Mouse (Mus musculus): ENCODE data around the gene Nudc. TPM values are rescaled to one million over a fixed set of nuclear protein-coding genes. Genes with fewer than 3 reads are reported as not detected.
A peak's percentile ranks its signal among the peaks of the same experiment; 100 is the strongest.
"Not testable (repeated sequence)": the region's sequence is repeated elsewhere in the genome, so short reads cannot be mapped to it uniquely, and the experiment has no call there.

The Nudc gene
- total RNA-seq, 2 experiments from 2014 or later, result 53.3 to 62.3 TPM

GRCm38 (mm10) chr4:133536652-133537051, 9.1 kb downstream of the Nudc start:
- DNase-seq, result no peak

GRCm38 (mm10) chr4:133536081-133536480, 9.7 kb downstream of the Nudc start:
- DNase-seq, result no peak

DNA sequence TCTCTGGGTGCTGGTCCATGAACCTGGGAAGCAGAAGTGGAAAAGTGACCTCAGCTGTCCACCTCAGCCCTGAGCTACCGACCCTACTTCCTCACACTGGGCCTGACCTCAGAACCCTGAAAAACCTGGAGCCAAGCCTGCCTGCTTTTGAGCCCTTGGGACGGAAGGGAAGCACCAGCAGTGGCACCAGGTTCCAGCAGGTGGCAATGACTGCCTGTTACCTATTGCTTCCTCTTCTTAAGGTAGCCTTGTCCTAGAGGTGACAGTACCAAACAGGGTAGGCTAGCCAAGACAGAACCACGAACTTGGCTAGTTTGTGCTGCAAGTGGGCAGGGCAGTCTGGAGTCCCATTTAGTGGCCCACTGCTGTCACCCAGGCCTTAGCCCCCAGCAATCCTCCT, 13.0 kb downstream of the Nudc start:
- DNase-seq, result no peak

- no peak for DNase-seq
Measured at GRCm38 (mm10) chr4:133527788-133528187, 18.0 kb downstream of the Nudc start.

DNA sequence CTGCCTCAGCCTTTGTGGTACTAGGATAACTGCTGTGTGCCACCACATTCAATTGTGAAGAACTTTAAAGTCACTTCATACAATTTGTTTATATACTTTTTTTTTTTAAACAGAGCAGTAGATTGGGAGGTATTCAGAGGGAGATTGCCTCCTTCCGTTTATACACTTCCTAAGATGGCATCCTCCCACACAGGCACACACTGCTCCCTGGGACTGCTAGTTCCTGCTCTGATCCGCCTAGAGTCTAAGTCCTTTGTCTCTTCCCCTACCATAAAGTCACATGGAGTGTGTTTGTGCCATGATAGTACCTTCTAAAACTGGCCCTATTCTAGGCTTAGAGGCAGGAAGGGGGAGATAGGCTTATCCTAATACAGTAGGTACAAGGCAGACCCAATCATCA, 24.3 kb downstream of the Nudc start:
- DNase-seq, result no peak

- no peak for DNase-seq
Measured at GRCm38 (mm10) chr4:133519369-133519665, 26.5 kb downstream of the Nudc start.

DNA sequence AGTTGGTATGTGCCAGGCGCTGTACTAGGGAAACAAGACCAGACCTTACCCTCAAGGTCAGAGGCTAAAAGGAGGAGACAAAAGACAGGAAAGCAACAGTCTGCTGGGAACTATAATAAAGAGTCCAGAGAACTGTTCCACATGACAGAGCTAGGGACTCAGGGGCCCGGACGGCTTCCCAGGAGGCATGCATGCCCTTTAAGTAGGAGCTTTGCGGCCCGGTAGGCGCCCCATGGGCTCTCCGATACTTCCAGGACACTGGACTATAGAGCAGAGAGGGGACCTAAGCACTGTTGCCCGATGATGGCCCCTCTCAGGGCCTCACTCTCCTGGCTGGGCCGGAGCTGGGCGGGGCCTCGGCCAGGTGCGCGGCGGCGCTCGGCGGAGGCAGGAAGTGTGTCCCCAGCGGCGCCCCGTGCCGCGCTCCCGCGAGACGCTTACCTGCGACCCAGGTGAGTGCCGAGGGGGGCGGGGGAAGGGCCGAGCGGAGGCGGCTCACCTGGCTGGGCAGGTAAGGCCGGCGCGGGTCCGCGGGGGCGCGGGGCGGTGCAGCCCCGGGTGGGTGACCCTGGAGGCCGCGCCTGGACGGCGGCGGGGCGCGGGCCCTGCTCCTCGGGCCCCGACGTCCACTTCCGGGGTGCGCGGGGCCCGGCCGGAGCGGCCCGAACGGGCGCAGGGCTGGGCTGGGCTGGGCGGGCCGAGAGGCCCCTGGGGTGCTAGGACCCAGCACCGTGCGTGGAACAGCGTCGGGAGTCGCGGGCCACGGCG, 27.0 kb downstream of the Nudc start, which contains the start of gene Kdf1:
Kdf1 (plus strand) TSS at position 363 of the 768 bp plus-strand sequence.
- no peak for DNase-seq

- DNase-seq, result peak; percentile 65
Measured at GRCm38 (mm10) chr4:133512972-133513371, 32.8 kb downstream of the Nudc start.

DNA sequence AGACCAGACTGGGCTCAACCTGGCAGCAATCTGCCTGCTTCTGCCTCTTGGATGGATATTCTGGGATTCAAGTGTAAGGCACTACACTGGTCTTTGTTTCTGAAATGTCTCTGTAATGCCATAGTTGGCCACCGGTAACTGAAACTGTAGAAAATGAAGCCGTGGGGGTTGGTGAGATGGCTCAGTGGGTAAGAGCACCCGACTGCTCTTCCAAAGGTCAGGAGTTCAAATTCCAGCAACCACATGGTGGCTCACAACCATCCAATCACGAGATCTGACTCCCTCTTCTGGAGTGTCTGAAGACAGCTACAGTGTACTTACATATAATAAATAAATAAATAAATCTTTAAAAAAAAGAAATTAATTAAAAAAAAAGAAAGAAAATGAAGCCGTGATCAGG, 33.3 kb downstream of the Nudc start:
- DNase-seq, result not testable (repeated sequence)

DNA sequence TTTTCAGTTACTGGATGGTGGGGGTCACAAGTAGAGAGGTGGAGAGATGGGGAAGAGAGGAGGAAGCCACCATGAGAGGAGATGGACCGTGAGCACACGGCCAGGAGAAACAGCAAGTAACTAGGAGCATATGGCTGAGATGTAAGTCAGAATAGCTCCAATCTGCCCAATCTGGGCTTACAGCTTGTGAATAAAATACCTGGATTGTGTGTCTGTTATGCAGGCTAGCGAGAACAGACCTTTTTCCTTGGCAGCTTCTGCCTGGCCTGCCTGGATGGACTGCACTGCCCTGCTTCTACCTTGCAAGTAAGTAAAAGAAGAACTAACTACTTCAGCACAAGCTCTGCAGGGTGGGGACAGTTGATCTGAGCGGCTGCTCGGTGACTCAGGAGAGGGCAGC, 34.7 kb downstream of the Nudc start:
- DNase-seq, result no peak

- no peak for DNase-seq
Measured at GRCm38 (mm10) chr4:133508990-133509389, 36.8 kb downstream of the Nudc start.

DNA sequence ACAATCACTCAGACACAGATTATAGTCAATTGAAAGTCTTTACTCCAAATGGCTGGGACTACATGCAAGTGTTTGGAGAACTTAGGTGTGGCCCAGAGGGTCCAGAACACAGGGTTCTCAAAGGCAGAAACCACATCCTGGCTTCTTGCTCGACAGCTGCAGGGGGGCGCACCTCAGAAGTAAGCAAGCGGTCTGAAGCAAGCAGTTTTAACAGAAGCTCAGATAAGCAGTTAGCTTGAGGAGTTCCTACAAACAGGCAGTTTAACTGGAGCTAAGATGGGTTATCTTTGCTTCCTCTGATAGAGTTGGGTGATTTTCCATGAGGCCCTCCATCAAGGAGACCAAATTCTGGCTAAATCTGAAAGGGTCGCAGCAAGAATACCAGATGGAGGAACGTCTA, 39.2 kb downstream of the Nudc start:
- DNase-seq, result no peak

DNA sequence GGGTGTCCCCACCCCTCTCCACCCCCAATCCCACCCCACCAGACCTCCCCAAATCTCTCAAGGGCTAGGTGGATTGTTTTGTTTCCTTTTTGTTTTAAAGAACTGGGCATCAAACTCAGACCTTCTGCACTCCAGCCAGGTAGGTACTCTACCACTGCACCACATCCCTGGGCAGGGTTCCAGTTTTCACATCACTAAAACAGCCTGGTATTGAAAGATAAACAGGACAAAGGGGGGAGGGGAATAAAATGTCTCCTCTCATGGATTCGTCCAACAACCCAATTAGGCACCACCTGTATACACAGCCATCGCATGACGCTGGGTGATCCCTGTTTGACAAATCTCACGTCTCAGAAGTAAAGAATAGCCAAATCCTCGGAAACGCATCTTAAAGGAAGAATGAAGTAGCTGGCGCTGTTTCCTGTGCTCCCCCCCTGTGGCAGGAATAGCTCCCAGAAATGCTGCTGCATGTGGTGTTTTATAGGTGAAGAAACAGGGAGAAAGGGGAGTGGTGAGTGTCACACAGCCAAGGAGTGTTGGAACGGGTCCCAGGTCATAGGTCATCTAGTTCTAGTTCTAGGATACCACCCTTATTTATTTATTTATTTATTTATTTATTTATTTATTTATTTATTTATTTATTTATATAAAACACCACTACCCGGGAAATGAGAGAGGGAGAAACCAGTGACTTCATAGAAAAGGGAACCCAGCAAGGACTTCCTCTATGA, 40.9 kb downstream of the Nudc start:
- DNase-seq, result no peak

GRCm38 (mm10) chr4:133504300-133504699, 41.5 kb downstream of the Nudc start:
- DNase-seq, result no peak

- DNase-seq, result no peak
Measured at GRCm38 (mm10) chr4:133501514-133501913, 44.3 kb downstream of the Nudc start.

DNA sequence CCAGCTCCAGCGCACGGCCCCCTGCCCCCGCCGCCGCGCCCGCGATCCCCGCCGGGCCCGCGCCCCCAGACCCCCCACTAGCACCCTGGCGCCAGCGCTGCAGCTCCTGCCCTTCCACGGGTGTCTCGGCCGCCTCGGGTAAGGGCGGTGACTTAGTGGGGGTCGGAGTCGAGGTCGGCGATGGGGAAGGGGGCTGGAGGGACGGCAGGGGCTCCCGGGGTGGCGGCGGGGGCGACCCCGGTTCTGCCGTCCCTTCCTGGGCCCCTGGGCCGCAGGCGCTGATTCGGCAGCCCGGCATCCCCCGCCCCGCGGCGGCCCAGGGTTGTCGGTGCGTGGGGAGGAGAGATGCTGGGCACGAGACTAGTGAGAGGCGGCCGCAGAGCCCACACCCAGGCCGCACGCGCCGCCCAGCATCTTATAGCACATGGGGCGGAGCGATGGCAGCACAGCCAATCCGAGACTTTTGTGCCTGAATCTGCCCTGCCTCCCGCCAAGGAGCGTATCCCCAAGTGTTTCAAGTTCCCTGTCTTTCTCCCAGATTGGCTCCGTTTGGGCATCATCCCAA, 47.6 kb downstream of the Nudc start, which contains the start of gene Trnp1:
Trnp1 (minus strand) TSS at position 391 of the 565 bp plus-strand sequence.
- DNase-seq, result peak; percentile 41

DNA sequence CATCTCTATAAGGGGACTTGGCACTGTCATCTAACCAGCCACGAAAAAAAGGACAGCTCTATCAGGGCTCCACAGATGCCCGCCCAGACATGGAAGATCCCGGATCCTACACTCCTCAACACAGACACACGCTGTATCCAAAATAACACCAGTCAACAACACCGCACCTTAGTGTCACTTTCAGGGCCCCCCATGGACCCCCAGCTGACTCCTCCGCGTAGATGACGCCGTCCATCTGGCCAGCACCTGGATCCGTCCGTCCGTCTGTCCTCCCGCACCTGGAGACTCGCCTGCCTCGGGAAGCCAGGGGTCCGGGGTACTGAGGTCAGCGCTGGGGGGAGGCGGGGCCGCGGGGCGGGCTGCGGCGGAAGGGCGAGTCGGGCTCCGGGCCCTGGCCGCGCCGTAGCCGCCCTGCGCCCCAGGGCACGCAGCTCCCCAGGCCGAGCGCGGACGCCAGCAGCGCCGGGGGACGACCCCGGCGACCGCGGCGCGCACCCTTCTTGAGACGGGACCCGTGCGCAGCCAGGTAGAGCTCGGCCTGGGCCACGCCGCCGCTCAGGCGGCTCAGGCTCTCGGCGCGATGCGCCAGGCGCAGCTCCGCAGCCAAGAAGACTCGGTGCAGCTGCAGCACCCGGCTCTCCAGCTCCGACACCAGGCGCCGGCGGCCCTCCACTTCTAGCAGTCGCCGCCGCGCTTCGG, 48.2 kb downstream of the Nudc start:
- peak; percentile 54 for DNase-seq

DNA sequence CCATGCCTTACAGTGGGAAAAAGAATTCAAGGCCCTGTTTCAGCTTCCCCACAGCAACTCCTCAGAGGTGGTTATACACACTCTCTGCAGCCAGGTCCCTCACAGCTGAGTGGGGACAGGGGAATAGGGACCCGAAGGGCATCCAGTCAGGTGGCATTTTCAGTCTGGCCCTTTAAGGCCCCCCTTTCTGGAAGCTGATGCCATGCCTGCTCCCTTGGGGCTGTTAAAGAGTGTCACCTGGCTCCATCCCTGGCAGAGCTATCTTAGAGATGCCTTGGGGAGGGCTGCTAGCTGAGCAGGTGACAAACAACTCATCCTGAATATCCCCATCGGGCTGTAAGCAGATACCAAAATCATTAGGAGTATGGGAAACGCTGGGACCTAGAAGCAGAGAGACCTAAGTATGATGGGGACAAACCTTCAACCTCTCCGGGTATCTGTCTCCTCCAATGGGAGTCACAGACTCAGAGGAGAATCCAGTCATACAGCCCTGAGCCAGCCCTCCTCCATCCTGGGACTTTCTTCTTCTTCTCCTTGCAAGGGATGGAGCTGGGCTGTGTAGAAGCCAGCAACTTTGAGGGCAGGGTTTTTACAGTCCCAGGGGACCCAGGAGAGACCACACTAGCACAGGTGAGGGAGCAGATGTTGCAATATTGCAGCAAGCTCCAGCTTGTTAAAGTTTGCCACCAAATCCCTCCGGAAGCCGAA, 48.9 kb downstream of the Nudc start:
- DNase-seq, result no peak

DNA sequence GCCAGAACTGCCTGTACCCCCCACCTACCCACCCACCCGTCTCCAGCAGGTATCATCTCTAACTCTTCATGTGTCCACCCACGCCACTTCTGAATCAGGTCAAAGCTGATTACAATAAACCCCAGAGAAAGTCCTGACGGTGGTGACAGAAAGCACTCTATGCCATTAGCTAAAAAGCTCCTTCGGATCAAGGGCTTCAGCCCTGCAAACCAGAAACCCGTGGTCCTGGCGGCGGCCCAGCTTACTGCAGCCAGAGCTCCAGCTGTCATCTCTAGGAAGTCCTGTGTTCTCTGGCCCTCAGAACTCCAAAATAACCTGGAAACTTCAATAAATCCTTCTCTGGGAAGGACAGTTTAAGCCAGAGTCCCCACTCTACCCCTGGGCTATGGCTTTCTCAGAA, 50.1 kb downstream of the Nudc start:
- peak; percentile 68 for DNase-seq

- no peak for DNase-seq
Measured at GRCm38 (mm10) chr4:133494867-133495266, 50.9 kb downstream of the Nudc start.

GRCm38 (mm10) chr4:133494432-133494831, 51.4 kb downstream of the Nudc start:
- DNase-seq, result peak; percentile 94

- no peak for DNase-seq
Measured at GRCm38 (mm10) chr4:133493895-133494294, 51.9 kb downstream of the Nudc start.

Measured in gastrocnemius, postnatal 10 days (tissue).